Mouse (Mus musculus) testis, adult 2 months (tissue): ENCODE measurements around the gene Lipn. TPM values are rescaled to one million over a fixed set of nuclear protein-coding genes. Genes with fewer than 3 reads are reported as not detected.

Experiments used
- H3K27ac ChIP-seq: fragments of 200-500 bp; 2 replicates; pipeline ENCODE4 v1.5.1; 2012; ENCODE audit warnings: low read depth, low read length; ENCODE audit not compliant: control insufficient read depth, insufficient read depth
- H3K27me3 ChIP-seq: fragments of 200-500 bp; 2 replicates; pipeline ENCODE4 v1.6.1; 2012; ENCODE audit warnings: mild to moderate bottlenecking, low read length, moderate library complexity; ENCODE audit not compliant: control insufficient read depth, insufficient read depth
- H3K36me3 ChIP-seq: fragments of 200-500 bp; 2 replicates; pipeline ENCODE4 v1.6.1; 2012; ENCODE audit warnings: mild to moderate bottlenecking, low read length; ENCODE audit not compliant: control insufficient read depth, insufficient read depth
- H3K4me1 ChIP-seq: fragments of 200-500 bp; 2 replicates; pipeline ENCODE4 v1.6.1; 2012; ENCODE audit warnings: low read length; ENCODE audit not compliant: control insufficient read depth, insufficient read depth
- H3K4me3 ChIP-seq: fragments of 200-500 bp; 2 replicates; pipeline ENCODE4 v1.5.1; 2012; ENCODE audit warnings: low read depth, mild to moderate bottlenecking, low read length, moderate library complexity, mixed read lengths; ENCODE audit not compliant: control insufficient read depth
- CTCF ChIP-seq: fragments of 200-500 bp; IDR thresholded peaks from 2 replicates; pipeline ENCODE4 v1.5.1; 2012; ENCODE audit warnings: low read depth, mild to moderate bottlenecking, inconsistent platforms, low read length, moderate library complexity; ENCODE audit not compliant: control insufficient read depth, insufficient read depth, insufficient replicate concordance
- POLR2A ChIP-seq: fragments of 200-500 bp; IDR thresholded peaks from 2 replicates; pipeline ENCODE4 v1.6.1; 2012; ENCODE audit warnings: low read depth, mild to moderate bottlenecking, inconsistent platforms, low read length, moderate library complexity; ENCODE audit not compliant: control insufficient read depth
- polyA plus RNA-seq: library from polyadenylated mRNA; depleted of rRNA; stranded (reverse); fragments of >200 nt; gene quantifications from 2 replicates; pipeline ENCODE4 v1.2.3, GENCODE M21; 2012; rRNA removed

The Lipn gene
- polyA plus RNA-seq, 1 experiment, result not detected

DNA sequence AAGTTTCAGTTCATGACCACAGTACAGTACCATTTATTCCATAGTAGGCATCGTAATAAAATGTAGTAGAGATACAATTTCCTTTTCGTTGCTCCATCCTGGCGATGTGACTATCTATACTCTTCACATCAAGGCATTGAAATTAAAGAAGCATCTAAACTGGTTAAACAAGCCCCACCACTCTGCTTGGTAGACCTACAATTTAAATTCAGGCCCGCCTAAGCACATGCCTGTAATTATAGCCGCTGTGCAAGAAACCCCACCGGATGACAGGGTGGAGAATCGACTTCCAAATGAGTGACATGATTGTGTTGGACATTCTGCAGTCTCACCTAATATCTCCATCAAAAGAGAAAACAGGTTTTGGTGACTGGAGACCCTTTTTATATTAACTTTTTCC lies 34.7 kb downstream of the Lipn start:
- Histone ChIP-seq H3K4me1 (no peaks in the 10 kb centered on the region), H3K27ac (no peak overlapping the region), H3K4me3 (no peak overlapping the region), H3K36me3 (no peaks in the 10 kb centered on the region), H3K27me3 (no peaks in the 10 kb centered on the region)
- TF ChIP-seq CTCF (no peak), POLR2A (no peak)

DNA sequence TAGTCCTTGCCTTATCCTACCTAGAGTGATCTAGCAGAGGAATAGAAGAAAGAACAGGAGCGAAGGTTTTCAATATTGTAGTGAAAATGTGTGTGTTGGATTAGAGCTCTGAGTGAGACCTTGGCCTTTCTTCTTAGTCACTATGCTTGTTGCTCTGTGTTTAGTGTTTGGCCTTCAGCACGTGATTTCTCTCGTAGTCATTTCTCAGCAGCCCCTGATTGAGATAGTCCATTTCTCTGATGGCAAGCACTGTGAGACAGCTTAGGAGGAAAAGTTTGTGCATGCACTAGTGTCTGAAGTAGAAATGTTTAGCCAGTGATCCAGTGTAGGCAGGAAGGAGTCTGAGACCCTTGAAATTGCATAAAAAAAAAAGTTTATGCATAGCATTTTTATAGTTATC lies 37.7 kb downstream of the Lipn start:
- TF ChIP-seq POLR2A (no peak), CTCF (no peak)
- Histone ChIP-seq H3K4me3 (no peak overlapping the region), H3K27ac (no peak overlapping the region), H3K27me3 (no peaks in the 10 kb centered on the region), H3K4me1 (no peaks in the 10 kb centered on the region), H3K36me3 (no peaks in the 10 kb centered on the region)

DNA sequence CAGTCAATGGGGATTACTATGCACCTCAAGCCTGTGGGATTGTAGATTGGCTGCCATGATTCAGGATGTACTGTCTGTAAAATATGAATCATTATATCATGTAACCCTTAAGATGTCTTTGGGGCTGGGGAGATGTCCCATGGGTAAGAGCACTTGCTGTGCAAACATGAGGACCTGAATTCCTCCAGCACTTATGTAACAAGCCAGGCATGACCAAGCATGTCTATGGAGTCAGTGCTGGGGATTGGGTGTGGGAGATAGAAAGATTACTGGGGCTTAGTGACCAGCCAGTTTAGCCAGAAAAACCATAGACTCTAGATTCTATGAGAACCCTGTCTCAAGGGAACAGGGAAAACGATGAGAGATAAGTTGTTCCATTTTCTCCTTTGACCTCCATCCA lies 51.9 kb downstream of the Lipn start:
- Histone ChIP-seq H3K36me3 (no peaks in the 10 kb centered on the region), H3K27ac (no peak overlapping the region), H3K27me3 (no peaks in the 10 kb centered on the region), H3K4me3 (no peak overlapping the region), H3K4me1 (no peaks in the 10 kb centered on the region)
- TF ChIP-seq POLR2A, result no peak
- no peak for TF ChIP-seq CTCF

DNA sequence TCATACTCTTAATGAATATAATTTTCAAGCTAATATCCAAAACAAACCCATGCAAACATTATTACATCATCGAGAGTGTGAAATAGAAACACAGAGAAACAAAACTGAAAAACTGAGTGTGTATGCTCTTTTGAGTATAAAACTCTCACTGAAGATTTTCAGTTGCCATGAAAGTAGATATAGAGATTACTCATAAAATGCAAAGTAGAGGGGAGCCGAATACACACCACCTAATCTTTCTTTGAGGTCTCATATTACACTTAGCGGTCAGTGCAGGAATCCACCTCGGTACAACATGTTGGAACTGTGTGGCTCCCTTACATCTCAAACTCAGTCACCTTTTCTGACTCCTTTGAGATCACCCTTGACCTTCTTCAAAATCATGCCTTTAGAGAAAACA lies 52.5 kb downstream of the Lipn start:
- Histone ChIP-seq H3K4me3 (no peak overlapping the region), H3K27ac (no peak overlapping the region), H3K4me1 (no peaks in the 10 kb centered on the region), H3K36me3 (no peaks in the 10 kb centered on the region), H3K27me3 (no peaks in the 10 kb centered on the region)
- TF ChIP-seq CTCF, result no peak
- no peak for TF ChIP-seq POLR2A

DNA sequence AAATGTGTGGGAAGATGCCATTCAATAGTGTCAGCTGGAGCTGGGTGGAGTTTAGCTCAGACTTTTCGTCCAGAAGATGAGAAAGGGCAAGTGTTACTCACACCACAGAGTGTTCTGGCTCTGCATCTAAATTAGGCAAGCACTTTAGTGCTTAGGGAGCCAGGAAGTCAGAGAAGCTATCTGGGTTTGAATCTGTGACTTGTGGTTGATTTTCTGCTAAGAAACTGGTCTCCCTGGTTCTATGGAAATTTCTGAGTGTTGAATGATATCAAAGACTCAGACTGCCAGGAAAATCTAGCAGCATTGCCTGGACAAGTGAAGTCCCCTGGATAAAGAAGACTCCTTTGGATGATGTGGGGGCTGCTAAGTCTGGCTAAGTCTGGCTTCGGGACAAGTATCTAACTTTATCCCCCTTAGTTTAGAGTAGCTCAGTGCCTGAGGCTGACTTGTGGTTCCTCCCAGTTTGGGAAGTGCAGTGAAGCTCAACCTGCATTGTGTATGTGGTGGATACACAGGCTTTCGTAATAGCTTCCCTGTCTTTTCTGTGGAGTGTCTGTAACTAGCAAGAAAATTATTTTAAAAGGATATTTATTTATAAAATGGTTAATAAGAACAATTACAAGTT lies 53.1 kb downstream of the Lipn start:
- TF ChIP-seq CTCF, result no peak
- no peak for TF ChIP-seq POLR2A
- H3K4me1 ChIP-seq, result no peaks in the 10 kb centered on the region
- H3K27me3 ChIP-seq, result no peaks in the 10 kb centered on the region
- no peaks in the 10 kb centered on the region for H3K36me3 ChIP-seq
- H3K27ac ChIP-seq, result no peak overlapping the region
- H3K4me3 ChIP-seq, result no peak overlapping the region

Other genes starting within 250 kb of the Lipn start
- 5.4 and 6.1 TPM in 2 replicates for gene Lipf, start 106.2 kb upstream of the Lipn start, polyA plus RNA-seq
- 0.06 and 0.08 TPM in 2 replicates for gene Lipk, start 59.1 kb upstream of the Lipn start, polyA plus RNA-seq
- gene Lipm, start 33.6 kb downstream of the Lipn start, polyA plus RNA-seq, result not detected in 2 replicates
- gene Ankrd22, start 98.7 kb downstream of the Lipn start, polyA plus RNA-seq, result 2.2 and 2.8 TPM in 2 replicates
- gene Stambpl1, start 124.9 kb downstream of the Lipn start, polyA plus RNA-seq, result 38.0 and 42.9 TPM in 2 replicates
- gene Acta2, start 188.2 kb downstream of the Lipn start, polyA plus RNA-seq, result 90.9 and 175 TPM in 2 replicates
- gene Fas, start 223.3 kb downstream of the Lipn start, polyA plus RNA-seq, result 0.55 TPM in 1 of 2 replicates, not detected in the other